Mouse (Mus musculus) adrenal gland, adult 18-20 months (tissue): ENCODE measurements around the gene Krt81. TPM values are rescaled to one million over a fixed set of nuclear protein-coding genes. Genes with fewer than 3 reads are reported as not detected.

Source experiments
- DNase-seq, 2 experiments: peaks; one replicate each; pipeline ENCODE4 v3.0.0; 2021 to 2022; ENCODE audit warnings: low spot score in 2 of 2
- long read RNA-seq, 2 experiments: library from polyadenylated mRNA; stranded (forward); transcript quantifications; one replicate each; pipeline ENCODE4 v2.0.0; 2021
- total RNA-seq, 2 experiments: library from RNA; stranded (reverse); gene quantifications; 1 replicate in 1 of 2; 2 replicates in 1 of 2; pipeline ENCODE4 v1.2.3; 2021

Gene Krt81
- total RNA-seq = not detected
- long read RNA-seq, experiment 1 = 0 reads
- long read RNA-seq, experiment 2 = 0 reads

DNA sequence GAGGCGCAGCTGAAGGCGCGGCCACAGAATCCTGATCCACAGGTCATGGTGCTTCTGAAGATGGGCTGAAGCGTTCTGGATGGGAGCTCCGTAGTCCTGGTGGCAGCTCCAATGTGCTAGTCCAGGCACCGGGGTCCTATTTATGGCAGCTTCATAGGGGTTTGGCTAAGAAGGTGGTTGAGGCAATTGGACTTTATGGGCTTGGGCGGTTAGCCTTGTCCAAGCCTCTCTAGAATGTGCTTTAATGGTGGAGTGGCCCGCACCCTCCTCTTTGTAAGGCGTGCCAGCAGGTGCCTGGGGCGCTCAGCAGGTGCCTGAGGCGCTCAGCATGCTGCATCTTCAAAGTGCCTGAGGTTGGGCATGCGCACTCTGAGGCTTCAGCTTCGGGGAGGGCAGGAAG is at the start of gene Krt81:
Krt81 (minus strand) TSS at position 101 of the 400 bp plus-strand sequence.
- DNase-seq = no peak

DNA sequence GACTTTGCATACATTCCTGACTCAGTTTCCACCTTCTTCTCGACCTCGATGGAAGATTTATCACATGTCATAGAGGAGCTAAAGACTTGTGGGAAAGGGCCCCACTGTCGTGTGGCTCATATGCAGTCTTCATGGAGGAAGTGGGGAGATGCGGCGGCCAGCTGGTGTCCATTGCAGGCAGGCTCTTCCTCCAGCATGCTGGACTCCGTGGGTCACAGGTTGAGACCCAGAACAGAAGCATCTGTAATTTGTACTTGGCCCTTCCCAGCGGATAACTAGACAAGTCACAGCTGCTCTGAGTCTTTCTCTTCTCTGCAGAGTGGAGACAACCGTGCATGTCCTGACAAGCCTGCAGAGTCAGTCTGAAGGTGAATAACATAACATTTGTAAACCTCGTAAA is 44.7 kb upstream of the Krt81 start:
- DNase-seq = no peak

DNA sequence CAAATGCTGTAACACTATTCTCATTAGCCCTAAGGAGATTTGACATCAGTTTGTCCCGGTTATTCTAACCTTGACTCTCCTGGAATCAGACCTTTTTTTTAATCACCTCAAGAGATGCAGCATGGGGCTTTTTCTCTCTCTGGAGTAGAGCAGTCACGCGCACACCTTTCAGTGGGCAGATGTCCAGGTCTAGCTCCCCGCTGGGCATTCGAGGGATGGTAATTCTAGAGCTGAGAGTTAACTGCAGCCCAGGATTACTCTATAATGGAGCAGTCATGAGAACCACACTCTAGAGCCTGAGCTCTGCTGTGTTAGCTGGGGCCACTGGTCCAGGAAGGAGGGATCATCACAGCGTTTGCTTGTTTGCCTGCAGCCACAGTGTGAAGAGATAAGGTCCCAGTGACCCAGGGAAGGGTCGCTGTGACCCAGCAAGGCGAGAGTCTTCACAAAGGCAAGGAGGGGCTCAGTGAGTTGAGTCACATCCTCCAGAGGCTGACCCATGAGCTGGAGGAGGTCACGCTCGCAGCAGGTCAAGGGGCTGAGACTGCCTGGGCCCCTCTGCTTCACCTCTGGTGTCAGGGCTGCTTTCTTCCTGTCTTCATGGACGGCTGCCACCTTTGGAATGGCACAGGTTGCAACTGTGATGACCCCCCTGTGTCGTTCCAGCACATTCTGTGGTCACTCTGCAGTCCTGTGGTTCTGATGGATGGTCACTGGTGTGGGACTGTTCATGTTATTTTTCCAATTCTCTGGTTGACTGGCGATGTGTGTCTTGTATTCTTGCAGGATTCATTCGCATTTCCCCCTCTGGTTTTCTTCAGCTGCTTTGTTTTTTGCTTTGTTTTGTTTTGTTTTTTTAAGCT is 43.6 kb upstream of the Krt81 start:
- DNase-seq = no peak

DNA sequence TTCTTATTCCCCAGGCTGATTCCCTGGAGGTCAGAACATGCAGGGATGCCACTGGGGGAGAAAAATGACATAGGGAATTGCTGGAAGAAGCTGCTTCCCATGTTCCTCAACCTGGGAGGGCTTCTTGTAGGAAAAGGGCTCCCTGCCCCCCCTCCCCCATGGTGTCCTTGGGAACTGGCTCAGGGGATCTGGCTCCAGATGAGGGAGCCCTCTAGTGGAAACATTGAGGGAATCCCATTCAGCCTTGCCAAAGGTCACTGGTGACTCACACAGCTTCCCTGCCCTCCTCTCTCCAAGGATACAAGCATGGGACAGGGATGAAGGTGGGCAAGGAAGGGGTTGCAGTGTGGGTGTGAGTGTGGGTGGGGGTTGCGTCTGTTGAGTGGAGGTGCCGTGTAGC is 33.6 kb upstream of the Krt81 start:
- DNase-seq = peak; percentile 34 to 55

DNA sequence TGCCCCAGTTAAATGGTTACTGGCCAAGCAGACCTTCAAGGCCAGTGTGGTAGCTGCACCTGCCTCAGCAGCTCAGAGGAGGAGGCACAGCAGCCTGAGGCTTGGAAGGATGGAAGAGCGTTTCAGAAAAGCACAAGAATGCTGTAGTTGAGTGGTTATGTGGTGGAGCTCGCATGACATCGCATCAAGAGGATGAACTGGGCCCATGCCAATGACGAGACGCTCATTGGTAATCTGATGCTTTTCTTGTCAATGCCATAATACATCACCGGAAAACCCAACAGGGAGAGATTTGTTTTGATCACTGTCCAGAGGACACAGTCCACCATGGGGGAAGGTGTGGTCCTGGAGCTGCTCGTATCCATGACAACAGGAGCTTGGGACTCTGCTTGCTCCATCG is 31.7 kb upstream of the Krt81 start:
- DNase-seq = no peak

DNA sequence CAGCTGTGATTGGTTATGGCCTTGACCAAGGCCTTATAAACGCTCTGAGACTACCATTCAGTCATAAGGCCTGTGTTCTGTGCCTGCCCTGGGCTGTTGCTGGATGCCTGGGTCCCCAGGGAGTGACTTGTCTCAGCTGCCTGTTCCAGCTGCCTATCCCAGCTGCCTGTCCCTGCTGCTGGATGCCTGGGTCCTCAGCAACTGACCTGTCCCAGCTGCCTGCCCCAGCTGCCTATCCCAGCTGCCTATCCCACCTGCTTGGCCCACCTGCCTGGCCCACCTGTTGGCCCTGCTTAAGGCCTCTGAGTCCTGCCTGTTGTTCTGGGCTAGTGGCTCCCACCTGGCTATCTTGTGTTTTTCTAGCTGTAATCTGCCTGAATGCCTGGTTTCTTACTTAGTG is 30.7 kb upstream of the Krt81 start:
- DNase-seq = no peak

DNA sequence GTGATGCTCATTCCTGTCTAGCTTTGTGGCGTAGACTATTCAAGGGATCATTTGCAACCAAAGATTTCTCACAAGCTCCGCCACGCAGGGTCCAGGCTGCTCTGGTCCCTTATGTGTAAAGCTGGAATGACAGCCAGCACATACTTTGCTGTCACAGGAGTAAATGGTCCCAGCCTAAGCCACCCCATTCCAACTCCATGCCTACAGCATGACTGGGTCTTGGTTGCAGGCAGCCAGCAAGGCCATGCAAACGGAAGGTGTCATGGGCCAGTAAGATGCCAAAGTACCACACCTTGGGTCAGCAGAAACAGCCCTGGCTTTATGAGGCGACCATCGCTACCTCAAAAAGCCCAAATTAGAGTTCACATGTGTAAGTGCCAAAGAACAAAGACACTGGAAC is 30.2 kb upstream of the Krt81 start:
- DNase-seq = no peak

DNA sequence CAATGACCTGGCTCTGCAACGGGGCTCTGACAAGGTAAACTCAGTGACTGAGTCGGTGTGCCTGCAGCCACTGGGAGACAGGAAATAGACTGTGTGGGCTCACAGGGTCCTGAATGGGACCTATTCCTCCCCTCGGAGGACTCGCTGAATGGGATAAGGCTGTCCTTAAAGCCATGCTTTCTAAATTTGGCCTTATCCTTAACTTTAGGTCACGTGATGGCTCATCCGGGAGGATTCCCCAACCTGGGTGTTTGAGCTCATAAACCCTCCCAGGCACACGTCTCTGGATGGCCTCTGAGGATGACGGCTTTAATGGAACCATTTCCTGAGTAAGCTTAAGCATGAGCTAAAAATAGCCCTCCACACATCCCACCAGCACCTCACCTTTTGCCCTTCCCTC is 29.2 kb upstream of the Krt81 start:
- DNase-seq = no peak

DNA sequence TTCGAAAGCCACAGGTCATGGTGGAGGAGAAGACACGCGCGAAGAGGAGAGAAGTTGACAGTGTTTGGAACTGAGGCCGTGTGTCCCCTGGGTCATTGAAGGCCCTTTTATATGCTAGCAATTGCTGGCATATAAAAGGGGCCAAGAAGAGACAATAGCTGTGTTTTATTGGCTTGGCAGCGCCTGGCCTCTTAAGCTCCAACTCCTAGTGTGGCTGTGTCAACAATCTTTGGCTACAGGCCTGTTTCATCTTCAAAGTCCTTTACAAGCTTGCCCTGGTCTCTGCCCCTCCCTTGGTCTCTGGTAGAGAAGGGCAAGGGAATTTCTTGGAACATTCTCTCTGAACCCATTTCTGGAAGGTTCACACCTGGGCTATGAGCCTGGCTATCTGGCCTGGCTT is 27.9 kb upstream of the Krt81 start, which contains the start of gene Krt83:
Krt83 (minus strand) TSS at position 82 of the 400 bp plus-strand sequence.
- no peak for DNase-seq

DNA sequence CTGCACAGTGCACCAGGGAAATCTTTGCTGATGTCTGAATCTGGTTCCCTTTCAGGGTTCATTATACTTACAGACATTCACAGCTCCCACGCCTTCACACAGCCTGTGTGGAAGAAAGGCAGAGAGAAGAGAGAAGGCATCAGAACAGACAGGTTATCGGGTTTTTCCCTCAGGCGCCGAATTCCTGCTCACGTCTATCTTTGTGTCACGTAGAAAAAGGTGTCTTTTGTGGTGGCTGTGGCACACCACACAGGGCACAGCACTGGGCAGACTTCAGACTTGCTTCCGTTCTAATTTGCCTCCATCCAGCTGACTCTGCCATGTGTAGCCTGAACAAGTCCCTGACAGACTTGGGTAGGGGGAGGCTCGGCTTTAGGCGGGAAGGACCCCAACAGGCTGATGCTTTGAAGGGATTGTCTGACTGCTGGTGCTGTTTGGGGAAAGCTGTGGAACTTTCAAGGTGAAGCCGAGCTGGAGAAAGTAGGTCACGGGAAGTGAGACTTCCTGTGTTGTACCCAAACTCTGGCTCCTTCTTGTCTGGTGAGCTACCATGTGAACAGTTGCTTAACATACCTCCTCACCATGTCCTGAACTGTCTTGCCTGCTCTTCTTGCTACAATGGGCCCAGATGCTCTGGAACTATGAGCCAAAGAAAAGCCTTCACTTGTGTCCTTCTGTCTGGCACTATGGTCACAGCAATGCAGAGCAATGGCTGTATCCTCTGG is 22.5 kb upstream of the Krt81 start:
- no peak for DNase-seq

DNA sequence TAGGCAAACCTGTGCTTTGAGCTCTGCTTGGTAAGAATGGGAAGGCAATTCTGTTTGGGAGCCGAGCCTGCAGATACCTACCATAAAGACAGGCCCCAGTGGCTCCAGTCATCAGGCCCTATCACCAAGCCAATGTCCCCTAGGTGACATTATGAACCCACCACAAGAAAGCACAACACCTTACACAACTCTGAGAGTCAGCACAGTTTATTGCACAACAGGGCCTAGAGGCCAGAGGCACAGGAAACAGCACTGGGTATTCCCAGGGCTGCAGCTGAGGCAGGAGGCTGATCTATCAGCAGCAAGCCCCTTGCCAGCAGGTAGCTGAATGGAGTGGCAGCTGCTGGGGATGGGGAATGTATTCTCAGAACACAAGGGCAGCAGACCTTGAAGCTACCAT is 21.4 kb upstream of the Krt81 start:
- no peak for DNase-seq

DNA sequence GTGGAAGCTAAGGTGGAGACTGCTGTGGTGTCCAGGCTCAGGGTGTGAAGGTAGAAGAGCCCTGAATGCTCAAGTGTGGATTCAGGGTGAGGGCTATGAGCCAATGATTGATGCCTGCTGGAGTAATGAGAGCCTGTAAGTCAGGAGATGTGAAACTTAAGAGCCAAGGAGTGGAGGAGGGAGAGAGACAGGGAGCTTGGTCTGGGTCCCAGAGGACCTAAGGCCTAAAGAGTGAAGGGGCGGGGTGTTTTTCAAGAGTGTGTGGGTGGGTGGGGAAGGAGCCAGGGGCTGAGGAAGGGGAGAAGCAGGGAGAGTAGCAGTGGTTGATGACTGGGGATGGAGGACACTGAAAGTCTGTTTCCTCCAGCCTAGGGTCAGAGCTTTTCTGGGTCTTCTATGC is 20.1 kb upstream of the Krt81 start:
- DNase-seq = no peak

DNA sequence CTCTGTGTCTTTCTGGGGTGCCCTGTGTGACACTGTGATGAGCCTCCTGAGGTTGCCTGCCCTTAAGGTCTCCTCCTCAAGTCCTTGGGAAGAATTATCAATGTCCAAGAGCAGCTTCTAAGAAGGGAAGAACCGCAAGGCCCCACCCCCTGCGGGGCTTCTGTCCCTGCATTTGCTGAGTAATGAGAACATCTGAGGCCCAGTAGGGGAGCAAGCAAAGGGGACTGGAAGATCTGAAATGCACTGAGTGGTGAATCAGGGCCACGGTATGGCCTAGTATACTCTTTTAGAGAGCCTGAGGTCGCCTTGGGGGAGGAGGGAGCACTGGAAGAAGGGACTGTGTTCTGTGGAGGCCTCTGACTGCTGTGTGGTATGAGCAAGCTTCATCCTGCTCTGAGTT is 18.5 kb upstream of the Krt81 start:
- no peak for DNase-seq

DNA sequence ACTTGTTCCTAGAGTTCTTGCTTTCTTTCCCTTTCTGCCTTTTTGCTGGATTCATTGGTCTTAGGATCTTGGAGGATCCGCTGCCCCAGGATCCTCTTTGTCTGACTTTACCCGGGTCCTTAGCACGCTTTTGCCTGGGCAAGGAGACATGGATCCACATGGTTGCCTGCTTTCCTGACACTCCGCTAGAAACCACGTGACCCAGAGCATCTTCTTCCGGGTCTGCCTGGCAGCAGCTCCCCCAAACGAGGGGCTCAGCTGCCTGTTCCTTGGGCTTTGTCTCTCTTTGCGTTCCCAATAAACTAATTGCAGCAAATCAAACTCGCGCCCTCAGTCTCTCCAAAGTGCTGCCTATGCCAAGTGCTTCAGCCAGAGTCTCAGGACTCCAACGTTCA is 16.1 kb upstream of the Krt81 start:
- DNase-seq = no peak

DNA sequence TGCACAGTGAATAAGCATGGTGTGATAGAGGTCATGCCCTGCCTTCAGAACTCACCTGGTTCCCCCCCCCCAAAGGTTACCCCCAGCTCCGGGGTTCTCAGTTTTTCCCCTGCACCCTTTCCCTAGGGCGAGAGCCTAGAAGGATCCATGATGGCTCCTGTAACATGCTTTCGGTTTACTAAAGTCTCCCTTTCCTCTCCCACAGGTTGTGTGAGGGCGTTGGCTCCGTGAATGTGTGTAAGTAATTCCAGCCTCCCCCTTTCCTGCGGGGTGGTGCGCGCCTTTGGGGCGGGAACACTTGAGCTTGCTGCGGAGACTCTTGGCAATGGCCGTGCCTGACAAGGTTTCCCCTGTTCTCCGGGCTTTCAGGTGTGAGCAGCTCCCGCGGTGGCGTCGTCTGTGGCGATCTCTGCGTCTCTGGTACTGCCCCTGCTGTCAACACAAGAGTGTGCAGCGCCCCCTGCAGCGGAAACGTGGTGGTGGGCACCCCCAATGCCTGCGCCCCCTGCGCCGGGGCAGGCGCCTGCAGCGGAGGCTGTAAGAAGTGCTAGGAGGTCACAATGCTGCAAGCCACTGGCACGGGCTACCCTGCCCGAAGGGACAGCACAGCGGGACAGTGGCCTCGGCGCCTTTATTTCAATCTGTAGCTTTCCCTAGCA is 15.6 kb upstream of the Krt81 start:
- peak; percentile 27 to 46 for DNase-seq

DNA sequence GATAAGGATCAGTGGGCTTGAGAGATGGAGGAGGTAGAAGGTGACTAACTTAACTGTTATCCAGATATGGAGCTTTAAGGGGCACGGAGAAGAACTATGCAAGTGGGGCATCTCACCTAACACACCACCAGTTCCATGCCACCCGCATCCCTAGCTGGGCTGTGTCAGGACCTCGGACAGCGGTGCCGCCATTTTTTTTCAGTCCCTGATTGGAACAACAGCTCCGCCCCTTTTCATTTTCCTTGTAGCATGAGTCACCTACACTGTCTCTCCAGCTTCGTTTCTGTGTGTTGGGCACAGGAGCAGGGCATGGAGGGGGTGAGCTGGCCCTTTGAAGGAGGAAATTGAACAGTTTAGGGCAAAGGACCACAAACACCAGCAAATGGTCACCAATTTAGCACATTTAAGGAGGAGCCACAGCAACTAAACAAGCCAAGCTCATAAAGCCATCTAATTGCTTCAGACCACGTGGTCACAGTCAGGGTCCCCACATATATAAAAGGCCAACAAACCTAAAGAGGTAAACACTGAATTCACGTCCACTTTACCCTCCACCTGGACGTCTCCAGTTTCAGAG is 9.5 kb upstream of the Krt81 start, which contains the start of gene Krt86:
Krt86 (plus strand) TSS at position 527 of the 577 bp plus-strand sequence.
- DNase-seq = peak in 1 of 2 experiments; percentile 46

DNA sequence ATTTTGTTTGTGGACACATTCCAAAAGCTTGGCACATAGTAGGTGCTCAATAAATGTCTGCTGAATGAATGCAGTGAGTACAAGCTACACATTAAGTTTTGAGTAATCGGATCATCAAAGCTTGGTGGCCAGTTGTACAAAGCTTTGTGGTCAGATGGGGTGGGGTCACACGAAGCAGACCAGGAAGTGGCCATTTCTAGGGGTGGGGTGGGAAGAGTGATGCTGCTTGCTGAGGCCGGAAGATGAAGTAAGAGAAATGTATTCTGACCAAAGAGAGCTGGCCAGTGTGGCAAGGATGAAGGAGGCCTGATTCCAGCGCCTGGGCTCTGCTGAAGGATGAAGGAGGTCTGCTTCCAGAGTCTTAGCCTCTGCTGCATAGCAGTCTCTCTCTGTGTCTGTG is 5.5 kb upstream of the Krt81 start:
- DNase-seq = no peak

DNA sequence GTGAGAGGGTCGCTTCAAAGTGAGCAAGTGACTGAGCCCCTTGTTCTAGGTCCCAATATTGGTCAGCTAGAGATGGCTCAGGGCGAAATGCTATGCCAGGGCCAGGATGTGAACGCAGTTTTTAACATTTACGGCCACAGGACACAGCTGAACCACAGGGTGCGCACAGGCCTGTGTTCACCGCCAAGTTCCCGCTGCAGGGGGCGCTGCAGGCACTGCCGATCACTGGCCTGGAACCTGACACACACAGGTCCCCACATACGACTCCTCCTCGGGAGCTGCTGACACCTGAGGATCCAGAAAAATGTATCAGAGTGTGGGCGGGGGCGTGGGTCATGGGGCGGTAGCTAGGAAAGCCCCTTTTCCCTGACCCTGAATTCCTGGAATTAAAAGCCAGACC is 4.3 kb downstream of the Krt81 start:
- DNase-seq = no peak

DNA sequence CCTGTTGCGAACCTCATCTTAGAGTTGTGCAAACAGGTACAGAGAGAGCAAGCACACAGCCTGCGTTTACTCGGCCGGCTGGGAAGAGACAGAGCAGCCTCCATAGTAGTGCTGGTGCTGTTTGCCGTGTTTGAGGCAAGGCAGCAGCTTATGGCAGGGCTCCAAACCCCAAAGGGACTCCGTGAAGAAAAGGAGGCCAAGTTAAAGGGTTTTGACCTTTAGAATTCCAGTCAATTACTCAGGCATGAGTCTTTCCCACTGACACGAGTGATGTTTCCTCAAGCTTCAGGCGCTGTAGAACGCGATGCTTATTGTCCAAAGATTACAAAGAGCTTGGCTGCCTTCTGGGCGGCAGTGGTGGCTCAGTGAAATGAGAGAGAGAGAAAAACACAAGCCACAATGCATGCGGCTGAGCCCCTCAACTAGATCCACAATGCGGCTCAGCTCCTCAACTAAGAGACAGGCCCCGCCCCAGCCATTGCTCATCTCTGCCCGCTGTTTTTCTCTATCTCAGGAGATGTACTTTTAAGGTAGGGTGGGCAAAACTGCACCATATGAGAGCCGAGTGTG is 5.1 kb downstream of the Krt81 start:
- no peak for DNase-seq

DNA sequence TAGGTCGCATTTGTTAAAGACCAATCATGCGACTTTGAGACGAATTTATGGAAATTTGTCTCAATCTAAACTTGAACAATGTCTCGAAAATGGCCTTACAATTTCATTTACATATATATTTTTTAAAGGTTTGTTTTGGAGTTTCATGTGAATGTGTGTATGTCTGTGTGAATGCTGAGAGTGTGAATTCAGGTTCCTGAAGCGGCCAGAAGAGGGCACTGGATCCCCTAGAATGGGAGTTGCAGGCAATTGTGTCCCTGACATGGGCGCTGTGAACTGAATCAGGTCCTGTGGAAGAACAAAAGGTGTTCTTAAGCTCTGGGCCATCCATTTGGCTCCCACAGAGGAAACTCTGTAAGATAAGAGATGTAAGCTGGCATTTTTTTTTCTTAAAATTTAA is 7.7 kb downstream of the Krt81 start:
- DNase-seq = no peak

DNA sequence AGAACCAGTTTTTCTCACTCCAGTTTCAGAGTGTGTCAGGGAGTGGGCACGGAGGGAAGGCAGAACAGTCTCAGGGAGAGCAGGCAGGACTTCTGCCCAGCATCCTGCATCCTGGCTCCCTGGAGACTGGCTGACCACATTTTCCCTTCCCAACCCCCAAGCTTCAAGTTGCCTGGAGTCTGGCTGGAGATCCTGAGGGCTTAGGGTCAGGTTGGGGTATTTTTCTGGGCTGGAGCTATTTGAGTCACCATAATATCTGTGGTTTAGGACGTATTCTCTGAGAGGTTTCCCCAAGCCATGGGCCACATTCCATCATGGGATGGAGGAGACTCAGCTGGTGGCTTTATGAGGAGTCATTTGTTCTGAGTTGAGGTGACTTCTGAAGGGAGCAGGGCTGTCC is 8.3 kb downstream of the Krt81 start:
- DNase-seq = no peak
